ENCODE assay signal across 21 mouse cellular contexts in the genomic region with DNA sequence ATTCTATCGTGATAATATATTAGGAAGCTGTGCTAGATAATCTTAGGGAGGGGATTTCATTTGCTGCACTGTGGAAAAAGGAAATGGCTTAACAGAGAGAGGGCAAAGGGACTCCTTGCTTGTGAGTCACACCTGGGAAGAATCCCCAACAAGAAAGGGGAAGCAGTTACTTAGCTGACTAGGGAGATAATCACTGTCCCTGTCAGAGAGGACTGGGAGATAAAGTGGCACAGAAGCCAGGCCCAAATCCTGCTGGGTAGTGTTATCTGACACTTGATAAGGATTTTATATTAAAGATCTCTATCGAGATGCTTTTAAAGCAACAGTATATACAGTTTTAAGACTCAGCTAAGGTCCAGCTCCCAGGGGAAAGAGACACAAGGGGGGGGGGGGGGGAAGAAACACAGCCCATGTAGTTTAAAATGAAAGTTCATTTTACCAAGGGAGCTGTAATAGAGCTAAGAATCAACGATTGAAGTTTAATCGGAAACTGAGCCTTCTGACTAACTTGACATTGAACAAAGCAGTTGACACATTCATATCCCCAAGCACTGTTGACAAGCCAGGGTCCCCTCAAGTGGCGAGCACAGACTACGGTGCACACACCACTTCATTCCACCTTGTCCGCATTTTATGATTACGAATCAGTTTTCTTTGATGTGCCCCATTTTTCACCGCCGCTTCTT.
"Had no signal": no experiment of that assay in that cellular context is flagged by ENCODE, and none has a peak within 500 bp of the region (broad histone marks: within the 10 kb centered on the region; RNA-seq: fewer than 3 reads in every experiment).

No protein-coding gene starts in this region.

- H3K4me1 ChIP-seq: limb, embryonic 10.5 days; limb, embryonic 13.5 days; liver, embryonic 12.5 days; liver, embryonic 15.5 days; neural tube, embryonic 12.5 days; neural tube, embryonic 15.5 days had no signal

- H3K4me3 ChIP-seq: layer of hippocampus, adult 2 months; limb, embryonic 10.5 days; limb, embryonic 13.5 days; liver, embryonic 12.5 days; liver, embryonic 15.5 days; neural tube, embryonic 12.5 days; neural tube, embryonic 15.5 days had no signal

- H3K4me2 ChIP-seq: limb, embryonic 13.5 days; liver, embryonic 12.5 days; liver, embryonic 15.5 days; neural tube, embryonic 12.5 days; neural tube, embryonic 15.5 days had no signal

- H3K9ac ChIP-seq: limb, embryonic 13.5 days; liver, embryonic 12.5 days; liver, embryonic 15.5 days; neural tube, embryonic 12.5 days; neural tube, embryonic 15.5 days had no signal

- ATAC-seq: liver, embryonic 12.5 days had no signal

- DNase-seq: kidney, postnatal 14 days; kidney, postnatal 4 days; liver; lung, adult 18-20 months; lung, postnatal 14 days; lung, postnatal 4 days; midbrain, embryonic 14.5 days; right cerebral cortex, adult 18-20 months; right cerebral cortex, postnatal 14 days; right cerebral cortex, postnatal 4 days; thymus, adult 2 months; thymus, postnatal 14 days; thymus, postnatal 4 days had no signal

- H3K27ac ChIP-seq: layer of hippocampus, adult 2 months; limb, embryonic 10.5 days; limb, embryonic 13.5 days; liver, embryonic 12.5 days; liver, embryonic 15.5 days; neural tube, embryonic 12.5 days; neural tube, embryonic 15.5 days; stomach, postnatal 0 days had no signal

- H3K27me3 ChIP-seq: limb, embryonic 13.5 days; liver, embryonic 12.5 days; liver, embryonic 15.5 days; neural tube, embryonic 12.5 days; neural tube, embryonic 15.5 days had no signal

- H3K36me3 ChIP-seq: limb, embryonic 10.5 days; limb, embryonic 13.5 days; liver, embryonic 12.5 days; liver, embryonic 15.5 days; neural tube, embryonic 12.5 days; neural tube, embryonic 15.5 days had no signal

- H3K9me3 ChIP-seq: limb, embryonic 10.5 days; liver, embryonic 15.5 days; neural tube, embryonic 15.5 days had no signal
